Mouse (Mus musculus): ENCODE results near the gene Kars. TPM values are rescaled to one million over a fixed set of nuclear protein-coding genes. Genes with fewer than 3 reads are reported as not detected.
A peak's percentile ranks its signal among the peaks of the same experiment; 100 is the strongest.

Kars gene
- polyA plus RNA-seq, 1 experiment, result 50.0 TPM

DNA sequence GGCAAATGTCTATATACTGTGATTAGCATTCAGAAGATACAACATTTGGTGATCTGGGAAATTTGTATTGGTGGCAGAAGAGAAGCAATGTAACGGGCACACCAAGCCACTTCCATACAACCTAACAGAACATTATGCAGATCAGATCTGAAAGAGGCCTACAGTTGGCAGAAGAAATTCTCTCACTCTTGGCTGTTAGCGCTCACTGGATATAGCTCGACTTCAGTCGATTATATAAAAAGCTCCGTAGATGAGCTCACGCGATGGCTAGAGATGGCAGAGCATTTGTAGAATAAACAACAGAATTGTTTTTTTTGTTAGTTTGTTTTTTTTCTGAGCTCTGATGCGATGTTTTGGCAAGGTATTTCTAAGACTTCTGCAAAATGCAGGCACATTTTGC is 19.8 kb downstream of the Kars start:
- H3K36me3 ChIP-seq (replicated peaks; ENCODE audit: low read length), result peaks cover 68% of the 10 kb centered on the region
- no peak for TF ChIP-seq GATA1 (IDR thresholded peaks at IDR 0.05; ENCODE audit: borderline replicate concordance, low read length)
- no peak for TF ChIP-seq FLI1 (IDR thresholded peaks at IDR 0.05; ENCODE audit: low read length)

DNA sequence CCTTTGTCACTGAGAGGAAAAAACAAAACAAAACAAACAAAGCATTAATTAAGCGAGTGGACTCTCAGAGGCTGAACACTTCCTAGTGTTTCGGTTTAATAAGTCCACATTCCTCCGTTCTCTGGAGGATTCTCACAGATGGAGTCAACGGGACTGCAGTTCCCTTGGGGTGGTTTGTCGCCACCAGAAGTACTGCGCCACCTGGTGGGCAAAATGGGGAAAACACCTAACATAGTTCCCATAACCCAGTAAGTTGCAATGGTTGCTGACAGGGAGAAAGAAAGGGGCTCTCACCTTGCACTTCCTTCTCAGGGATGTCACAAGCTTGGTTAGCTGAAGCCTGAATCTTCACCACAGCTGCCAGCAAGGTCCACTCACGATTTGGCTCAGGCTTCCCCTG is 21.2 kb downstream of the Kars start:
- H3K4me1 ChIP-seq, result peaks cover 24% of the 10 kb centered on the region
- H3K36me3 ChIP-seq (replicated peaks; ENCODE audit: low read length), result peaks cover 68% of the 10 kb centered on the region
- H3K4me3 ChIP-seq (replicated peaks), result peak overlapping the region; percentile 23
- no peaks in the 10 kb centered on the region for H3K9me3 ChIP-seq
- TF ChIP-seq FLI1 (IDR thresholded peaks at IDR 0.05; ENCODE audit: low read length) (no peak), GATA1 (IDR thresholded peaks at IDR 0.05; ENCODE audit: borderline replicate concordance, low read length) (no peak)
- no peaks in the 10 kb centered on the region for H3K27me3 ChIP-seq (replicated peaks)

More for the DNA sequence above, 19.8 kb downstream of the Kars start:
- H3K4me1 ChIP-seq, result peaks cover 24% of the 10 kb centered on the region
- H3K4me3 ChIP-seq (replicated peaks), result peak overlapping the region; percentile 96
- H3K9me3 ChIP-seq, result no peaks in the 10 kb centered on the region
- no peaks in the 10 kb centered on the region for H3K27me3 ChIP-seq (replicated peaks)

- Histone ChIP-seq H3K4me3 (replicated peaks) (no peak overlapping the region), H3K27me3 (replicated peaks) (no peaks in the 10 kb centered on the region), H3K9me3 (no peaks in the 10 kb centered on the region), H3K4me1 (peaks cover under 1% of the 10 kb centered on the region), H3K36me3 (replicated peaks; ENCODE audit: low read length) (peaks cover 87% of the 10 kb centered on the region)
- TF ChIP-seq GATA1 (IDR thresholded peaks at IDR 0.05; ENCODE audit: borderline replicate concordance, low read length) (no peak), FLI1 (IDR thresholded peaks at IDR 0.05; ENCODE audit: low read length) (no peak)
These were observed 26.6 kb downstream of the Kars start for GRCm38 (mm10) chr8:111984511-111984910.

GRCm38 (mm10) chr8:111982116-111982515 is 29.0 kb downstream of the Kars start:
- Histone ChIP-seq H3K9me3 (no peaks in the 10 kb centered on the region), H3K4me1 (peaks cover 5% of the 10 kb centered on the region), H3K36me3 (replicated peaks; ENCODE audit: low read length) (peaks cover 82% of the 10 kb centered on the region), H3K4me3 (replicated peaks) (peak overlapping the region; percentile 12), H3K27me3 (replicated peaks) (peaks cover 2% of the 10 kb centered on the region)
- TF ChIP-seq GATA1 (IDR thresholded peaks at IDR 0.05; ENCODE audit: borderline replicate concordance, low read length), result no peak
- TF ChIP-seq FLI1 (IDR thresholded peaks at IDR 0.05; ENCODE audit: low read length), result no peak

DNA sequence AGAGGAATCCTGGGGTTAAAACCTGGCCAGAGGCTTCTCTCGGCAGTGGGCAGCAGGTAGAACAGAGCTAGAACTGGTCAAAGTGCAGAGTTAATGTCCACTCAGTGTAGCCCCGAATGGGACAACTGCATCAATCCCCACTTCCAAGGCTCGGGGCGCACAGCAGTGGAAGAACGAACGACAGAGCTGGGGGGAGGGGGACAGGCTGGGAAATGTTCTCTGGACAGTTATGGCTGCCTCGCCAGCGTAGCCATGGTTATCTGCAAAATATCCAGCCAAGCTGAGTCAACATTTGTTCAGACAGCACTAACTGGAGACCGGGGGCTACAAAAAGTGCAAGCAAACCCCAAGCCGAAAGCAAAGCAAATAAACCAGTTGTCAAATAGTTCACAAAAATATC is 33.0 kb downstream of the Kars start:
- Histone ChIP-seq H3K4me1 (peaks cover 19% of the 10 kb centered on the region), H3K27me3 (replicated peaks) (peaks cover 2% of the 10 kb centered on the region), H3K9me3 (peaks cover 12% of the 10 kb centered on the region), H3K36me3 (replicated peaks; ENCODE audit: low read length) (peaks cover 82% of the 10 kb centered on the region), H3K4me3 (replicated peaks) (no peak overlapping the region)
- TF ChIP-seq GATA1 (IDR thresholded peaks at IDR 0.05; ENCODE audit: borderline replicate concordance, low read length) (no peak), FLI1 (IDR thresholded peaks at IDR 0.05; ENCODE audit: low read length) (no peak)

GRCm38 (mm10) chr8:111976326-111976725 is 34.8 kb downstream of the Kars start:
- Histone ChIP-seq H3K4me3 (replicated peaks) (no peak overlapping the region), H3K36me3 (replicated peaks; ENCODE audit: low read length) (peaks cover 81% of the 10 kb centered on the region), H3K4me1 (peaks cover 19% of the 10 kb centered on the region), H3K27me3 (replicated peaks) (peaks cover 2% of the 10 kb centered on the region), H3K9me3 (peaks cover 12% of the 10 kb centered on the region)
- no peak for TF ChIP-seq GATA1 (IDR thresholded peaks at IDR 0.05; ENCODE audit: borderline replicate concordance, low read length)
- no peak for TF ChIP-seq FLI1 (IDR thresholded peaks at IDR 0.05; ENCODE audit: low read length)

- TF ChIP-seq FLI1 (IDR thresholded peaks at IDR 0.05; ENCODE audit: low read length), result no peak
- no peak for TF ChIP-seq GATA1 (IDR thresholded peaks at IDR 0.05; ENCODE audit: borderline replicate concordance, low read length)
- Histone ChIP-seq H3K36me3 (replicated peaks; ENCODE audit: low read length) (peaks cover 82% of the 10 kb centered on the region), H3K9me3 (peaks cover 12% of the 10 kb centered on the region), H3K4me1 (peaks cover 19% of the 10 kb centered on the region), H3K27me3 (replicated peaks) (peaks cover 2% of the 10 kb centered on the region), H3K4me3 (replicated peaks) (no peak overlapping the region)
These were observed 35.4 kb downstream of the Kars start for GRCm38 (mm10) chr8:111975706-111976105.

GRCm38 (mm10) chr8:111974138-111974537 is 37.0 kb downstream of the Kars start:
- TF ChIP-seq GATA1 (IDR thresholded peaks at IDR 0.05; ENCODE audit: borderline replicate concordance, low read length) (no peak), FLI1 (IDR thresholded peaks at IDR 0.05; ENCODE audit: low read length) (no peak)
- Histone ChIP-seq H3K4me1 (peaks cover 19% of the 10 kb centered on the region), H3K27me3 (replicated peaks) (peaks cover 2% of the 10 kb centered on the region), H3K36me3 (replicated peaks; ENCODE audit: low read length) (peaks cover 74% of the 10 kb centered on the region), H3K4me3 (replicated peaks) (no peak overlapping the region), H3K9me3 (peaks cover 12% of the 10 kb centered on the region)

- H3K9me3 ChIP-seq, result peaks cover 9% of the 10 kb centered on the region
- TF ChIP-seq FLI1 (IDR thresholded peaks at IDR 0.05; ENCODE audit: low read length) (no peak), GATA1 (IDR thresholded peaks at IDR 0.05; ENCODE audit: borderline replicate concordance, low read length) (no peak)
- H3K36me3 ChIP-seq (replicated peaks; ENCODE audit: low read length), result peaks cover 51% of the 10 kb centered on the region
These were observed 42.1 kb downstream of the Kars start for GRCm38 (mm10) chr8:111968991-111969390.

DNA sequence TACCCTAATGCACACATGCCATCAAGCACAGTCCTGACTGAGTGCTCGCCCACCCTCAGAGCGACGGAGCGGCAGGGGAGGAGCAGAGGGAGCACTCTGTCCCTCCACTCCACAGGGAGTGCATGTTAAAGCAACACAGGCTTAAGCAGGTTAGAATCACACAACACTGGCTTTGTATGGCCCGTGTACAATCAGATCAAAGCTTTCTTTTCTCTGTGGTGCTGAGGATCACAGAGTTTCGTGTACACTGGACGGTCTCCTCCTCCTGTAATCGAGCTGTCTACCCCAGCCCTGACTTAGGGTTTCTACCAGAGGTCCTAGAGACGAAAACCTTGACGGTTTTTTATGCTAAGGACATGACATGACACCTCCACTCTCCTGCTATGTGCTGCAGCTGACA is 42.6 kb downstream of the Kars start:
- TF ChIP-seq GATA1 (IDR thresholded peaks at IDR 0.05; ENCODE audit: borderline replicate concordance, low read length), result no peak
- Histone ChIP-seq H3K36me3 (replicated peaks; ENCODE audit: low read length) (peaks cover 53% of the 10 kb centered on the region), H3K9me3 (peaks cover 4% of the 10 kb centered on the region), H3K27me3 (replicated peaks) (no peaks in the 10 kb centered on the region), H3K4me3 (replicated peaks) (peak overlapping the region; percentile 44), H3K4me1 (peaks cover 26% of the 10 kb centered on the region)

More at GRCm38 (mm10) chr8:111968991-111969390, 42.1 kb downstream of the Kars start:
- no peak overlapping the region for H3K4me3 ChIP-seq (replicated peaks)
- H3K27me3 ChIP-seq (replicated peaks), result no peaks in the 10 kb centered on the region
- H3K4me1 ChIP-seq, result peaks cover 24% of the 10 kb centered on the region
